Mouse (Mus musculus) MEL (cell line): ENCODE data around the gene Mgat5. TPM values are rescaled to one million over a fixed set of nuclear protein-coding genes. Genes with fewer than 3 reads are reported as not detected.

Experiments used
- DNase-seq: peaks from one replicate; pipeline ENCODE4 v3.0.0; 2011; ENCODE audit warnings: low read depth, low spot score
- H3K27ac ChIP-seq: 2 replicates; pipeline ENCODE4 v1.5.1; 2012; ENCODE audit warnings: low read depth, mild to moderate bottlenecking, control low read depth, low read length, moderate library complexity; ENCODE audit not compliant: control insufficient read depth
- H3K27me3 ChIP-seq, 2 experiments: fragments of 150-350 bp in 1 of 2; sonication (generic) in 1 of 2; 2 replicates each; pipeline ENCODE4 v1.6.1; 2012; ENCODE audit warnings: low read length in 2 of 2, mild to moderate bottlenecking in 2 of 2, improper control_type of control experiment in 1 of 2, moderate library complexity in 1 of 2; ENCODE audit not compliant: insufficient read depth in 2 of 2, control insufficient read depth in 1 of 2
- H3K36me3 ChIP-seq, 2 experiments: 2 replicates each; pipeline ENCODE4 v1.6.1; 2012 to 2014; ENCODE audit warnings: low read length in 2 of 2, improper control_type of control experiment in 1 of 2, inconsistent platforms in 1 of 2, mild to moderate bottlenecking in 1 of 2; ENCODE audit not compliant: insufficient read depth in 2 of 2, control insufficient read depth in 1 of 2
- H3K4me1 ChIP-seq, 2 experiments: fragments of 150-350 bp in 1 of 2; sonication (generic) in 1 of 2; 2 replicates each; pipeline ENCODE4 v1.6.1; 2012; ENCODE audit warnings: low read length in 2 of 2, improper control_type of control experiment in 1 of 2, mild to moderate bottlenecking in 1 of 2; ENCODE audit not compliant: insufficient read depth in 2 of 2, control insufficient read depth in 1 of 2
- H3K4me3 ChIP-seq, 2 experiments: fragments of 150-350 bp in 1 of 2; sonication (generic) in 1 of 2; 2 replicates each; pipeline ENCODE4 v1.5.1; 2012; ENCODE audit warnings: low read depth in 2 of 2, low read length in 2 of 2, mild to moderate bottlenecking in 2 of 2, moderate library complexity in 2 of 2, control low read depth in 1 of 2, improper control_type of control experiment in 1 of 2; ENCODE audit not compliant: control insufficient read depth in 1 of 2, insufficient read depth in 1 of 2
- H3K79me2 ChIP-seq: 2 replicates; pipeline ENCODE4 v1.6.1; 2012; ENCODE audit warnings: mild to moderate bottlenecking, low read length, moderate library complexity; ENCODE audit not compliant: control insufficient read depth, poor library complexity, insufficient read depth
- H3K9ac ChIP-seq: 2 replicates; pipeline ENCODE4 v1.6.1; 2012; ENCODE audit warnings: low read depth, mild to moderate bottlenecking, control low read depth, low read length, moderate library complexity; ENCODE audit not compliant: control insufficient read depth, poor library complexity, severe bottlenecking
- H3K9me3 ChIP-seq: fragments of 150-350 bp; sonication (generic); replicated peaks from 2 replicates; pipeline ENCODE4 v1.6.1; 2012; ENCODE audit warnings: mild to moderate bottlenecking, low read length, improper control_type of control experiment, moderate library complexity; ENCODE audit not compliant: insufficient read depth
- BHLHE40 ChIP-seq: IDR thresholded peaks from 2 replicates; pipeline ENCODE4 v1.6.1; 2012; ENCODE audit warnings: low read depth, mild to moderate bottlenecking, inconsistent platforms, low read length, improper control_type of control experiment, borderline replicate concordance
- CHD1 ChIP-seq: IDR thresholded peaks from 2 replicates; pipeline ENCODE4 v1.6.1; 2012; ENCODE audit warnings: low read depth, mild to moderate bottlenecking, inconsistent platforms, low read length, improper control_type of control experiment
- CHD2 ChIP-seq: IDR thresholded peaks from 2 replicates; pipeline ENCODE4 v1.6.1; 2011; ENCODE audit warnings: low read length, improper control_type of control experiment
- CTCF ChIP-seq, 3 experiments: IDR thresholded peaks in 2 of 3; conservative IDR thresholded peaks in 1 of 3; 2 replicates each; pipeline ENCODE4 v1.5.1; 2011 to 2012; ENCODE audit warnings: low read length in 3 of 3, low read depth in 2 of 3, mild to moderate bottlenecking in 2 of 3, improper control_type of control experiment in 1 of 3, inconsistent platforms in 1 of 3, mixed read lengths in 1 of 3, moderate library complexity in 1 of 3; ENCODE audit not compliant: control insufficient read depth in 1 of 3, insufficient read depth in 1 of 3, poor library complexity in 1 of 3, severe bottlenecking in 1 of 3
- E2F4 ChIP-seq: IDR thresholded peaks from 2 replicates; pipeline ENCODE4 v1.6.1; 2011; ENCODE audit warnings: low read depth, low read length, improper control_type of control experiment, borderline replicate concordance
- ELF1 ChIP-seq: IDR thresholded peaks from 2 replicates; pipeline ENCODE4 v1.6.1; 2014; ENCODE audit warnings: low read depth, mild to moderate bottlenecking, inconsistent platforms, low read length, improper control_type of control experiment, moderate library complexity
- EP300 ChIP-seq, 2 experiments: IDR thresholded peaks; 2 replicates each; pipeline ENCODE4 v1.6.1; 2011; ENCODE audit warnings: improper control_type of control experiment in 2 of 2, low read length in 2 of 2, low read depth in 1 of 2, mild to moderate bottlenecking in 1 of 2
- ETS1 ChIP-seq: IDR thresholded peaks from 2 replicates; pipeline ENCODE4 v1.6.1; 2012; ENCODE audit warnings: low read depth, mild to moderate bottlenecking, inconsistent platforms, low read length, improper control_type of control experiment, moderate library complexity
- GABPA ChIP-seq: IDR thresholded peaks from 2 replicates; pipeline ENCODE4 v1.6.1; 2012; ENCODE audit warnings: low read depth, mild to moderate bottlenecking, inconsistent platforms, low read length, improper control_type of control experiment, moderate library complexity
- GATA1 ChIP-seq: IDR thresholded peaks from 2 replicates; pipeline ENCODE4 v1.6.1; 2011; ENCODE audit warnings: low read depth, low read length, improper control_type of control experiment
- JUND ChIP-seq: IDR thresholded peaks from 2 replicates; pipeline ENCODE4 v1.6.1; 2011; ENCODE audit warnings: low read depth, mild to moderate bottlenecking, improper control_type of control experiment, low read length
- KAT2A ChIP-seq: conservative IDR thresholded peaks from 2 replicates; pipeline ENCODE4 v1.6.1; 2012; ENCODE audit warnings: low read depth, low read length, improper control_type of control experiment, inconsistent platforms
- MAFK ChIP-seq: IDR thresholded peaks from 2 replicates; pipeline ENCODE4 v1.6.1; 2011; ENCODE audit warnings: low read depth, mild to moderate bottlenecking, low read length, improper control_type of control experiment, borderline replicate concordance
- MAX ChIP-seq: IDR thresholded peaks from 2 replicates; pipeline ENCODE4 v1.6.1; 2011; ENCODE audit warnings: low read length, improper control_type of control experiment
- MAZ ChIP-seq: IDR thresholded peaks from 2 replicates; pipeline ENCODE4 v1.6.1; 2012; ENCODE audit warnings: low read depth, mild to moderate bottlenecking, inconsistent platforms, low read length, improper control_type of control experiment
- MEF2A ChIP-seq: IDR thresholded peaks from 2 replicates; pipeline ENCODE4 v1.6.1; 2014; ENCODE audit warnings: low read depth, mild to moderate bottlenecking, inconsistent platforms, low read length, improper control_type of control experiment; ENCODE audit not compliant: poor library complexity, insufficient replicate concordance, severe bottlenecking; ENCODE audit errors: extremely low read depth
- MXI1 ChIP-seq: IDR thresholded peaks from 2 replicates; pipeline ENCODE4 v1.6.1; 2011; ENCODE audit warnings: mild to moderate bottlenecking, low read depth, low read length, improper control_type of control experiment
- MYB ChIP-seq: IDR thresholded peaks from 2 replicates; pipeline ENCODE4 v1.6.1; 2011; ENCODE audit warnings: mild to moderate bottlenecking, low read depth, low read length, improper control_type of control experiment
- MYC ChIP-seq: IDR thresholded peaks from 2 replicates; pipeline ENCODE4 v1.6.1; 2011; ENCODE audit warnings: low read depth, mild to moderate bottlenecking, low read length, improper control_type of control experiment, moderate library complexity
- NELFE ChIP-seq: IDR thresholded peaks from 2 replicates; pipeline ENCODE4 v1.6.1; 2011; ENCODE audit warnings: low read depth, low read length, improper control_type of control experiment
- NRF1 ChIP-seq: IDR thresholded peaks from 2 replicates; pipeline ENCODE4 v1.6.1; 2014; ENCODE audit warnings: low read depth, mild to moderate bottlenecking, inconsistent platforms, low read length, improper control_type of control experiment, moderate library complexity; ENCODE audit not compliant: poor library complexity, insufficient read depth, severe bottlenecking
- POLR2A ChIP-seq, 2 experiments: IDR thresholded peaks; 2 replicates each; pipeline ENCODE4 v1.6.1; 2011 to 2012; ENCODE audit warnings: low read length in 2 of 2, mild to moderate bottlenecking in 2 of 2, control low read depth in 1 of 2, improper control_type of control experiment in 1 of 2, low read depth in 1 of 2, moderate library complexity in 1 of 2; ENCODE audit not compliant: control insufficient read depth in 1 of 2, insufficient read depth in 1 of 2, poor library complexity in 1 of 2
- POLR2AphosphoS2 ChIP-seq: IDR thresholded peaks from 2 replicates; pipeline ENCODE4 v1.6.1; 2011; ENCODE audit warnings: low read length, improper control_type of control experiment
- POLR2AphosphoS5 ChIP-seq: IDR thresholded peaks from 2 replicates; pipeline ENCODE4 v1.6.1; 2012; ENCODE audit warnings: low read depth, borderline replicate concordance, mild to moderate bottlenecking, inconsistent platforms, low read length, moderate library complexity, mixed read lengths
- RAD21 ChIP-seq: IDR thresholded peaks from 2 replicates; pipeline ENCODE4 v1.6.1; 2011; ENCODE audit warnings: mild to moderate bottlenecking, low read depth, low read length, improper control_type of control experiment
- RCOR1 ChIP-seq: IDR thresholded peaks from 2 replicates; pipeline ENCODE4 v1.6.1; 2012; ENCODE audit warnings: low read depth, mild to moderate bottlenecking, inconsistent platforms, low read length, improper control_type of control experiment
- SMC3 ChIP-seq: IDR thresholded peaks from 2 replicates; pipeline ENCODE4 v1.6.1; 2011; ENCODE audit warnings: low read depth, low read length, improper control_type of control experiment
- TBP ChIP-seq: IDR thresholded peaks from 2 replicates; pipeline ENCODE4 v1.8.0; 2011; ENCODE audit warnings: low read depth, low read length, improper control_type of control experiment
- TCF12 ChIP-seq: IDR thresholded peaks from 2 replicates; pipeline ENCODE4 v1.6.1; 2014; ENCODE audit warnings: low read depth, mild to moderate bottlenecking, inconsistent platforms, low read length, improper control_type of control experiment, moderate library complexity
- UBTF ChIP-seq: IDR thresholded peaks from 2 replicates; pipeline ENCODE4 v1.6.1; 2012; ENCODE audit warnings: low read depth, mild to moderate bottlenecking, inconsistent platforms, low read length, improper control_type of control experiment, moderate library complexity, borderline replicate concordance; ENCODE audit not compliant: insufficient read depth
- USF1 ChIP-seq: IDR thresholded peaks from 2 replicates; pipeline ENCODE4 v1.6.1; 2014; ENCODE audit warnings: low read depth, mild to moderate bottlenecking, inconsistent platforms, low read length, improper control_type of control experiment, moderate library complexity
- USF2 ChIP-seq, 2 experiments: IDR thresholded peaks; 2 replicates each; pipeline ENCODE4 v1.6.1; 2011 to 2012; ENCODE audit warnings: improper control_type of control experiment in 2 of 2, low read length in 2 of 2, borderline replicate concordance in 1 of 2, inconsistent platforms in 1 of 2, low read depth in 1 of 2, mild to moderate bottlenecking in 1 of 2; ENCODE audit not compliant: insufficient read depth in 1 of 2
- ZC3H11A ChIP-seq: IDR thresholded peaks from 2 replicates; pipeline ENCODE4 v1.6.1; 2012; ENCODE audit warnings: low read depth, mild to moderate bottlenecking, inconsistent platforms, low read length, improper control_type of control experiment
- ZKSCAN1 ChIP-seq: IDR thresholded peaks from 2 replicates; pipeline ENCODE4 v1.6.1; 2012; ENCODE audit warnings: low read depth, mild to moderate bottlenecking, inconsistent platforms, low read length, improper control_type of control experiment, moderate library complexity
- ZMIZ1 ChIP-seq: IDR thresholded peaks from 2 replicates; pipeline ENCODE4 v1.6.1; 2012; ENCODE audit warnings: low read depth, mild to moderate bottlenecking, inconsistent platforms, low read length, improper control_type of control experiment, moderate library complexity
- ZNF384 ChIP-seq: IDR thresholded peaks from 2 replicates; pipeline ENCODE4 v1.6.1; 2012; ENCODE audit warnings: low read depth, mild to moderate bottlenecking, inconsistent platforms, low read length, improper control_type of control experiment
- polyA plus RNA-seq, 2 experiments: library from polyadenylated mRNA; stranded (reverse) in 1 of 2; unstranded in 1 of 2; fragments of >175 nt in 1 of 2; fragments of >200 nt in 1 of 2; gene quantifications; 2 replicates each; pipeline versions ENCODE4 v1.2.1 to v1.2.4; 2012; ENCODE audit warnings: low replicate concordance in 2 of 2, low read depth in 1 of 2; ENCODE audit not compliant: insufficient read length in 2 of 2, insufficient read depth in 1 of 2, missing spikeins in 1 of 2
- total RNA-seq: library from RNA; depleted of rRNA; stranded (reverse); fragments of 300-350 nt; gene quantifications from 2 replicates; pipeline ENCODE4 v1.2.3, GENCODE M21; 2012

The Mgat5 gene
- total and polyA plus RNA-seq, 3 experiments: 6.9 to 9.5 TPM; not detected in 1

GRCm38 (mm10) chr1:127315763-127316627, 111.2 kb downstream of the Mgat5 start:
- H3K79me2 ChIP-seq: peaks cover 19% of the 10 kb centered on the region
- H3K36me3 ChIP-seq: peaks cover 0 to 44% of the 10 kb centered on the region in 2 experiments; a peak in 3 of 4 replicates
- peak overlapping the region; percentile 65 for H3K27ac ChIP-seq
- H3K9ac ChIP-seq: peak overlapping the region; percentile 39
- H3K4me1 ChIP-seq: peaks cover 35 to 58% of the 10 kb centered on the region in 2 experiments
- H3K27me3 ChIP-seq: no peaks in the 10 kb centered on the region
- peak; percentile 64 for DNase-seq
- H3K9me3 ChIP-seq: no peaks in the 10 kb centered on the region
- peak overlapping the region; percentile 27 to 37 for H3K4me3 ChIP-seq
- no peak for TF ChIP-seq JUND
- no peak for TF ChIP-seq RAD21
- TF ChIP-seq UBTF: no peak
- TF ChIP-seq USF1: no peak
- no peak for TF ChIP-seq ZC3H11A
- no peak for TF ChIP-seq USF2 (IDR thresholded peaks at IDR 0.05; ENCODE audit: borderline replicate concordance in 1 of 2, insufficient read depth in 1 of 2, low read depth in 1 of 2, low read length in 2 of 2)
- no peak for TF ChIP-seq ELF1
- TF ChIP-seq ETS1: peak; percentile 72
- peak; percentile 55 for TF ChIP-seq GATA1
- no peak for TF ChIP-seq POLR2A (IDR thresholded peaks at IDR 0.05; ENCODE audit: control insufficient read depth in 1 of 2, insufficient read depth in 1 of 2, low read depth in 1 of 2, low read length in 2 of 2, poor library complexity in 1 of 2)
- TF ChIP-seq POLR2AphosphoS5: no peak
- TF ChIP-seq MAFK: no peak
- TF ChIP-seq MYB: no peak
- peak; percentile 73 for TF ChIP-seq ZNF384
- no peak for TF ChIP-seq NRF1
- no peak for TF ChIP-seq MAX
- TF ChIP-seq CHD1: no peak
- no peak for TF ChIP-seq MYC
- TF ChIP-seq CTCF (IDR thresholded peaks at IDR 0.05 in 2 of 3, conservative IDR thresholded peaks at IDR 0.05 in 1 of 3; ENCODE audit: control insufficient read depth in 1 of 3, insufficient read depth in 1 of 3, low read depth in 2 of 3, low read length in 3 of 3, poor library complexity in 1 of 3, severe bottlenecking in 1 of 3): no peak
- no peak for TF ChIP-seq ZMIZ1
- no peak for TF ChIP-seq KAT2A
- TF ChIP-seq GABPA: no peak
- TF ChIP-seq BHLHE40: no peak
- no peak for TF ChIP-seq POLR2AphosphoS2
- no peak for TF ChIP-seq MAZ
- peak; percentile 35 to 57 for TF ChIP-seq EP300 (IDR thresholded peaks at IDR 0.05; ENCODE audit: low read depth in 1 of 2, low read length in 2 of 2)
- no peak for TF ChIP-seq NELFE
- TF ChIP-seq TBP: no peak
- no peak for TF ChIP-seq MEF2A
- TF ChIP-seq ZKSCAN1: no peak
- no peak; the same call in 1 of the 2 replicates for TF ChIP-seq MXI1
- TF ChIP-seq E2F4: no peak
- TF ChIP-seq RCOR1: peak; percentile 39; the same call in 1 of the 2 replicates
- peak; percentile 37; the same call in 1 of the 2 replicates for TF ChIP-seq TCF12
- no peak for TF ChIP-seq CHD2
- no peak for TF ChIP-seq SMC3
